Mouse (Mus musculus) embryonic facial prominence, embryonic 11.5 days (tissue): ENCODE measurements around the gene Ncoa1. TPM values are rescaled to one million over a fixed set of nuclear protein-coding genes. Genes with fewer than 3 reads are reported as not detected.

Experiments used
- ATAC-seq: fragments of 200-750 bp; cut with Nextera tagmentation; replicated peaks from 2 replicates; pipeline ENCODE4 v1.8.0; 2017; ENCODE audit warnings: low read depth; ENCODE audit not compliant: insufficient number of reproducible peaks, low FRiP score, low TSS enrichment
- DNase-seq: peaks from one replicate; pipeline ENCODE4 v3.0.0-alpha.2; 2015; ENCODE audit warnings: low spot score
- H3K27ac ChIP-seq: fragments of 300-500 bp; sonication (generic); replicated peaks from 2 replicates; pipeline ENCODE4 v1.5.1; 2014; ENCODE audit warnings: mild to moderate bottlenecking, low read depth, low read length, control low read depth
- H3K27me3 ChIP-seq: fragments of 300-500 bp; sonication (generic); 2 replicates; pipeline ENCODE4 v1.6.1; 2014; ENCODE audit warnings: mild to moderate bottlenecking, low read length, moderate library complexity, mixed read lengths; ENCODE audit not compliant: control insufficient read depth, insufficient read depth
- H3K36me3 ChIP-seq: fragments of 300-500 bp; sonication (generic); replicated peaks from 2 replicates; pipeline ENCODE4 v1.6.1; 2014; ENCODE audit warnings: low read depth, mild to moderate bottlenecking, low read length, moderate library complexity, mixed read lengths; ENCODE audit not compliant: control insufficient read depth, insufficient read depth
- H3K4me1 ChIP-seq: fragments of 300-500 bp; sonication (generic); 2 replicates; pipeline ENCODE4 v1.6.1; 2014; ENCODE audit warnings: low read length, mixed read lengths; ENCODE audit not compliant: control insufficient read depth, insufficient read depth
- H3K4me2 ChIP-seq: fragments of 300-500 bp; sonication (generic); 2 replicates; pipeline ENCODE4 v1.6.1; 2014; ENCODE audit warnings: low read depth, mild to moderate bottlenecking, control low read depth, low read length, moderate library complexity
- H3K4me3 ChIP-seq: fragments of 300-500 bp; sonication (generic); 2 replicates; pipeline ENCODE4 v1.5.1; 2014; ENCODE audit warnings: low read depth, low read length, control low read depth
- H3K9ac ChIP-seq: fragments of 300-500 bp; sonication (generic); replicated peaks from 2 replicates; pipeline ENCODE4 v1.6.1; 2014; ENCODE audit warnings: mild to moderate bottlenecking, control low read depth, low read length
- H3K9me3 ChIP-seq: fragments of 300-500 bp; sonication (generic); replicated peaks from 2 replicates; pipeline ENCODE4 v1.6.1; 2016; ENCODE audit warnings: mild to moderate bottlenecking, low read length, inconsistent platforms, mixed read lengths; ENCODE audit not compliant: control insufficient read depth
- WGBS: fragments of 180-500 bp; shearing (Covaris S2); extraction: QIAGEN DNeasy Blood & Tissue Kit; methylation state at CpG from one replicate; pipeline ENCODE4 v1.1.7; 2014; 5-methylcytosine and 5-hydroxymethylcytosine counted together
- polyA plus RNA-seq: library from polyadenylated mRNA; unstranded; fragments of >200 nt; fragmentation: Nextera tagmentation; extraction: Ambion mirVana; gene quantifications from 2 replicates; pipeline ENCODE4 v1.2.1, GENCODE M21; 2014

Ncoa1 gene
- polyA plus RNA-seq, 1 experiment from 2014 or later, result 7.8 TPM

DNA sequence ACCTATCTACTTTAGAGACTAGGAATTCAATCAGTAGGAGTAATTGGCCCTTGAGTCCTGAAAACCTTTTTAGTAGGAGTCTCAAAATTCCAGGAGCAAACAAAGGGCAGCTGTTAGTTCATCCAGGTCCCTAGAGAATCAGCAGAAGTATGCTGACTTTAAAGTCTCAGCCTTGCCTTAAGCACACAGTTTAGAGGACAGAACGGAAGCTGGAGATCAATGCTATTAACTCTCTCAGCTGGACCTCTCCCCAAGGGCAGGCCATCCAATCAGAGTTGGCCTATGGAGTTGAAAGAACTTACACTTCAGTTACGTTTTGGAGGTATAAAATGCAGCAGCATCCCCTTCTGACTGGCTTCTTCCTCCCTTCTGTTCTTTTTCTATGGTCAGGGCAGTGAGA is 154.8 kb downstream of the Ncoa1 start:
- no peak for ATAC-seq

DNA sequence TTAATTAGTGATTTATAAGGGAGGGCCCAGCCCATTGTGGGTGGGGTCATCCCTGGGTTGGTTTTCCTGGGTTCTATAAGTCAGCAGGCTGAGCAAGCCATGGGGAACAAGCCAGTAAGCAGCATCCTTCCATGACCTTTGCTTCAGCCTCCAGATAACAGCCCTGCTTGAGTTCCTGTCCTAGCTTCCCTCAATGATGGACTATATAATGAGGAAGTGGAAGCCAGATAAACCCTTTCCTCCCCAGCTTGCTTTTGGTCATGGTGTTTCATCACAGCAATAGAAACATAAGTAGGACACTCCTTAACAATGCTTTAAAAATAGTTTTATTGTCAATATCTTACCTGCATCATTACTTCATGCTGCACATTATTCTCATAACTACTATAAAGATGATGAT is 163.2 kb downstream of the Ncoa1 start:
- no peak overlapping the region for H3K9ac ChIP-seq
- ATAC-seq, result no peak
- no peaks in the 10 kb centered on the region for H3K9me3 ChIP-seq
- H3K4me2 ChIP-seq, result no peak overlapping the region
- no peak overlapping the region for H3K27ac ChIP-seq
- no peak overlapping the region for H3K4me3 ChIP-seq
- H3K36me3 ChIP-seq, result no peaks in the 10 kb centered on the region
- DNase-seq, result no peak
- no peaks in the 10 kb centered on the region for H3K27me3 ChIP-seq
- H3K4me1 ChIP-seq, result no peaks in the 10 kb centered on the region

More for the DNA sequence above, 154.8 kb downstream of the Ncoa1 start:
- Histone ChIP-seq H3K27me3 (no peaks in the 10 kb centered on the region), H3K9ac (no peak overlapping the region), H3K9me3 (no peaks in the 10 kb centered on the region), H3K4me3 (no peak overlapping the region), H3K4me1 (no peaks in the 10 kb centered on the region), H3K4me2 (no peak overlapping the region), H3K27ac (no peak overlapping the region), H3K36me3 (no peaks in the 10 kb centered on the region)
- WGBS, result 9% methylated on average over 2 of the region's 2 CpGs
- DNase-seq, result peak; percentile 14

DNA sequence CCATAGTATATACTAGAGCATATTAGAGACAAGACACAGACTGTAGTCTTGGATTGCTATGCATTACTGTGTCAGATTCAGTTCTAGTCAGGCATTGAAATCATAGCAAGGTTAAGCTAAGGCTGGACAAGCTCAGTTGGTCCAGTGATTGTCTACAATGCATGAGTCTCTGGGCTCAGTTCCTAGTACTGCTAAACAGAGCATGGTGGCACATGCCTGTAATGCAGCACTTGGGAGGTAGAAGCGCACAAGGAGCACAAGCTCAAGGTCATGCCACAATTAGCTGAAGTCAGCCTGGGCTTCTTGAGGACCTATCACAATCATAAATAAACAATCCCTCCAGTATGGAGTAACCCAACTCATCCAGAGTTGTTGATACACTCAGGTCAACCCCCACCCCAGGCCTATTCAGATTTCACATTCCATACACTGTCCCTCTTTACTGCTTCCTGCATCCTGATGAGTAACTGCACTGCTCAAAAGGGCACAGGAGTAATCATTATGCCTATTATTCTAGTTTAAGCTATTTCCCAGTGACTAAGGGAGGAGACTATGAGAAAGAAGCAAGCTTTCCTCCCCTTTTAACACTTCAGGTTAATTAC is 170.2 kb downstream of the Ncoa1 start:
- H3K4me1 ChIP-seq, result no peaks in the 10 kb centered on the region
- H3K27me3 ChIP-seq, result no peaks in the 10 kb centered on the region
- H3K4me3 ChIP-seq, result no peak overlapping the region
- DNase-seq (no peak), ATAC-seq (no peak)
- H3K27ac ChIP-seq, result no peak overlapping the region
- WGBS, result 72% methylated on average over 1 of the region's 1 CpGs
- no peak overlapping the region for H3K4me2 ChIP-seq
- H3K9me3 ChIP-seq, result no peaks in the 10 kb centered on the region
- H3K36me3 ChIP-seq, result no peaks in the 10 kb centered on the region
- no peak overlapping the region for H3K9ac ChIP-seq

DNA sequence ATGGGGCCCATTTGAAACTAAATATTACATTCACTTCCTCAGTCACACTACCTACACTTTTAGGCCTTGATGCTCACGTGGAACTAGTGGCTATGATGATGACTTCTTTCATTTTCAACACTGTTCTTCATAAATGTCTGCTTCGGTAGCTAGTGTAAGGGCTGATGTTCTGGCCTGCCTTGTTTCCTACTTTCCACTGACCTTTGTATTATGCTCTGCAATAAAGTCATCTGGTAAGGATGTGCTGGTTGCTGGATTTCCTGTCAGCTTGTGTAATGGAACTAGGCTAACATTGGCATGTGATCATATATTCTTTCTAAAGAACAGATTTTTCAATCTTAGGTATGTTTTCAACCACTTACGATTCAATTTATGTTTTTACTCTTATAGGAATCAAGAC is 177.7 kb downstream of the Ncoa1 start:
- no peaks in the 10 kb centered on the region for H3K4me1 ChIP-seq
- no peaks in the 10 kb centered on the region for H3K9me3 ChIP-seq
- no peaks in the 10 kb centered on the region for H3K36me3 ChIP-seq
- H3K27ac ChIP-seq, result no peak overlapping the region
- no peak overlapping the region for H3K9ac ChIP-seq
- H3K4me3 ChIP-seq, result no peak overlapping the region
- no peaks in the 10 kb centered on the region for H3K27me3 ChIP-seq
- WGBS, result 89% methylated on average over 3 of the region's 3 CpGs
- no peak for ATAC-seq
- DNase-seq, result no peak
- H3K4me2 ChIP-seq, result no peak overlapping the region

DNA sequence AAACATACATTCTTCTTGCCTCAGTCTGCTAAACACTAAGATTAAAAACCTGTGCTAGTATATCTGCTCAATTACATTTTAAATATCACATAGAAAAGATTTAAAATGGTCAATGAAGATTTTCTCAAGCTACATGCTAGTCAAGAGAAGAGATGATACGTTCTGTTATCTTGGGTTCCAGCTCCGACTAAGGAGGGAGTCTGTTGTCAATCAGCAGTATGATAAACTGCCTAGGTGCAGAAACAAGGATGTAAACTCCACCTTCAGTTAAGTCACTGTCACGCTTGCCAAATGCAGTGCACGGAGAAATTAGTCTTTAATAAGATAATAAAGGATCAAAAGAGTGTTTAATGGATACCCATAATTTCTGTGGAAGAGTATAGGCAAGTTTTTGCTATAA is 178.4 kb downstream of the Ncoa1 start:
- no peak overlapping the region for H3K27ac ChIP-seq
- no peak for DNase-seq
- ATAC-seq, result no peak
- WGBS, result 83% methylated on average over 4 of the region's 4 CpGs
- H3K36me3 ChIP-seq, result no peaks in the 10 kb centered on the region
- H3K9me3 ChIP-seq, result no peaks in the 10 kb centered on the region
- no peak overlapping the region for H3K4me3 ChIP-seq
- H3K4me1 ChIP-seq, result no peaks in the 10 kb centered on the region
- H3K27me3 ChIP-seq, result no peaks in the 10 kb centered on the region
- no peak overlapping the region for H3K4me2 ChIP-seq
- H3K9ac ChIP-seq, result no peak overlapping the region

DNA sequence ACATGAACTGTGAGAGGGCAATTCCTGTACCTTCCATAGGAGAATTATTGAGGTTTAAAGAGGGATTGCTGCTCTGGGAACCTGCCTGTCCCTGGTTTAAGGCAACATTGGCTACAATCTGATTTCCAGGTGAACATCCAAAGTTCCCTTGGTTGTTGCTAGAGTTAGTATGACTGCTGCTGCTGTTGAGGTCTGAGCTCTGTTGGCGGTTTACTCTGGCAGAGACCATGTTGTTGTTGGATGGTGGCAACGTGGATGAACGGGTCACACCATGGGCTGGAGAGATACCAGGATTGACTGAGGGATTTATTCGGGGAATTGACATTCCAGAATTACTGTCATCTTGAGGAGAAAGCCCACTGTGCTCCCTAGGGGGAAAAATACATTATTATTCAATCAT is 181.1 kb downstream of the Ncoa1 start:
- no peak overlapping the region for H3K4me3 ChIP-seq
- no peaks in the 10 kb centered on the region for H3K4me1 ChIP-seq
- H3K27ac ChIP-seq, result no peak overlapping the region
- H3K27me3 ChIP-seq, result no peaks in the 10 kb centered on the region
- H3K9me3 ChIP-seq, result no peaks in the 10 kb centered on the region
- no peak overlapping the region for H3K4me2 ChIP-seq
- no peak for DNase-seq
- 82% methylated on average over 4 of the region's 4 CpGs for whole genome bisulfite sequencing
- no peaks in the 10 kb centered on the region for H3K36me3 ChIP-seq
- ATAC-seq, result no peak
- no peak overlapping the region for H3K9ac ChIP-seq

DNA sequence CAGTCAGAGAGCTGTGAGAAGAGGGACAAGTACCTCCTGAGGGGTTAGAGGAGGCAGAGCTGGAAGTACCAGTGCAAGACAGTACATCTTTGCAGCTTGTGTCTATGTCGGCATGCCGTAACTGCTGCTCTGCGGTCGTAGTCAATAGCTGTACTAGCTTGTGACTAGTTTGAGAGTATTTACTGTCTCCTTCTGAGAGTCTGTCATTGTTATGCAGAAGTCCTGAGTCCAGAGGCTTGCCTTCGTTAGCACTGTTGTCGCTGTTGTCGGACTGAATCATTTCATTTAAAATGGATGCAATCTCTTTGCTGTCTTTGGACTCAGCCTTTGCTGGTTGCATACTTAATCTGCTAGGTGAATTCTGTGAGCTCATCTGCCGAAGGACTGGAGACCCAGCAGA is 181.7 kb downstream of the Ncoa1 start:
- WGBS, result 82% methylated on average over 8 of the region's 8 CpGs

DNA sequence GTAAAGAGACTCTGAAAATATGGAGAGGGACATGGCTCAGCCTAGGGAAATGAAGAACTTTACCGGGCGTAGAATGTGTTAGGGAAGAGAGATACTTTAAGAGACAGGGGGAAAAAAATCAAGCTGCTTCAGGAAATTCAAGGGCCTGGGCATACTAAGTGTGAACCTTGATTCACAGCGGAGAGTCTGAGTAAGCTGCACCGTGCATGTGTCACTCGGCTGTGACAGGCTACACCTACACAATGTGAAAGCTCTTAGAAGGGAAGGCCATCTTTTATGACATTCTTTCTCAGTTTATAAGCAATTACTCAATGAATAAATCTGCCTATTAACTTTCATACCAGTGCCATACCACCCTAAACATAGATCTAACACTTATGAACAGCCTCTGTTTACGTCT is 183.2 kb downstream of the Ncoa1 start:
- 93% methylated on average over 6 of the region's 6 CpGs for WGBS
- no peak overlapping the region for H3K27ac ChIP-seq

More for the DNA sequence above, 181.7 kb downstream of the Ncoa1 start:
- no peak for ATAC-seq
- no peak for DNase-seq
- H3K9me3 ChIP-seq, result no peaks in the 10 kb centered on the region
- no peaks in the 10 kb centered on the region for H3K27me3 ChIP-seq
- no peak overlapping the region for H3K27ac ChIP-seq
- no peaks in the 10 kb centered on the region for H3K36me3 ChIP-seq
- no peak overlapping the region for H3K4me2 ChIP-seq
- H3K4me1 ChIP-seq, result no peaks in the 10 kb centered on the region
- no peak overlapping the region for H3K9ac ChIP-seq
- H3K4me3 ChIP-seq, result no peak overlapping the region

More for the DNA sequence above, 183.2 kb downstream of the Ncoa1 start:
- H3K4me3 ChIP-seq, result no peak overlapping the region
- no peak overlapping the region for H3K4me2 ChIP-seq
- ATAC-seq (no peak), DNase-seq (no peak)
- H3K27me3 ChIP-seq, result no peaks in the 10 kb centered on the region
- no peaks in the 10 kb centered on the region for H3K36me3 ChIP-seq
- no peaks in the 10 kb centered on the region for H3K9me3 ChIP-seq
- H3K4me1 ChIP-seq, result no peaks in the 10 kb centered on the region
- H3K9ac ChIP-seq, result no peak overlapping the region
